Mouse (Mus musculus): ENCODE measurements around the gene Eef1akmt4. TPM values are rescaled to one million over a fixed set of nuclear protein-coding genes. Genes with fewer than 3 reads are reported as not detected.
"Not testable (repeated sequence)": the region's sequence is repeated elsewhere in the genome, so short reads cannot be mapped to it uniquely, and the experiment has no call there.

Gene Eef1akmt4
- polyA plus RNA-seq, 1 experiment, result 7.2 TPM

- no peak for TF ChIP-seq CTCF (IDR thresholded peaks at IDR 0.05; ENCODE audit: extremely low read depth, insufficient read length, insufficient replicate concordance, low read depth, low read length)
- peak; percentile 85 for TF ChIP-seq POLR2A (IDR thresholded peaks at IDR 0.05; ENCODE audit: low read depth, low read length)
- Histone ChIP-seq H3K4me1 (ENCODE audit: control insufficient read depth, insufficient read depth, insufficient read length, low read length) (no peaks in the 10 kb centered on the region), H3K4me3 (ENCODE audit: low read depth, low read length) (peak within 1 kb of the TSS; percentile 87), H3K27ac (ENCODE audit: insufficient read depth, low read depth, low read length) (peak within 1 kb of the TSS; percentile 55), H3K36me3 (ENCODE audit: control insufficient read depth, insufficient read depth, low read length) (peaks cover 17% of the 10 kb centered on the region), H3K27me3 (ENCODE audit: control insufficient read depth, insufficient read depth, low read length) (no peaks in the 10 kb centered on the region)
- 1% methylated on average over 46 of the region's 46 CpGs for WGBS
Measured at GRCm38 (mm10) chr16:20651076-20651946, 39.9 kb downstream of the Eef1akmt4 start, which contains the start of gene Psmd2. TSS of gene Psmd2 (plus strand) at chr16:20651652.

DNA sequence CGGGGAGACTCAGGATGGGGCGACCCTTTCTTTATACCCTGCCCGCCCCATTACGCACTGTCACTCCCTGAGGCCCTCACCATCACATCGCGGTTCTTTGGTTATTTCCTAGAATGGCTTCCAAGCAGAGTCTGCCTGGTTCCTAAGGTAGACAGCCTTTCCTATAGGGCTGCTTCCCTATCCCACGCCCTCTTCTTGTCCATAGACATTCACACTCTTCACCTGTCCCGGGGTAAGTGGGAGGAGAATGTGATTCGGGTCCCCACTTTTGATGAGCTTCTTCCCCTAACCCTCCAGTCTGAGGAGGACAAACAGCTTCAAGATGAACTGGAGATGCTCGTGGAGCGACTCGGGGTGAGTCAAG is 40.5 kb downstream of the Eef1akmt4 start:
- Histone ChIP-seq H3K4me1 (ENCODE audit: control insufficient read depth, insufficient read depth, insufficient read length, low read length) (no peaks in the 10 kb centered on the region), H3K27ac (ENCODE audit: insufficient read depth, low read depth, low read length) (peak overlapping the region; percentile 3; the same call in 1 of the 2 replicates), H3K4me3 (ENCODE audit: low read depth, low read length) (peak overlapping the region; percentile 87), H3K27me3 (ENCODE audit: control insufficient read depth, insufficient read depth, low read length) (no peaks in the 10 kb centered on the region), H3K36me3 (ENCODE audit: control insufficient read depth, insufficient read depth, low read length) (peaks cover 23% of the 10 kb centered on the region)
- 5% methylated on average over 12 of the region's 12 CpGs for WGBS
- TF ChIP-seq CTCF (IDR thresholded peaks at IDR 0.05; ENCODE audit: extremely low read depth, insufficient read length, insufficient replicate concordance, low read depth, low read length) (0 out of 2 replicates have a peak, but pooled peaks have one; percentile 7), POLR2A (IDR thresholded peaks at IDR 0.05; ENCODE audit: low read depth, low read length) (no peak)

DNA sequence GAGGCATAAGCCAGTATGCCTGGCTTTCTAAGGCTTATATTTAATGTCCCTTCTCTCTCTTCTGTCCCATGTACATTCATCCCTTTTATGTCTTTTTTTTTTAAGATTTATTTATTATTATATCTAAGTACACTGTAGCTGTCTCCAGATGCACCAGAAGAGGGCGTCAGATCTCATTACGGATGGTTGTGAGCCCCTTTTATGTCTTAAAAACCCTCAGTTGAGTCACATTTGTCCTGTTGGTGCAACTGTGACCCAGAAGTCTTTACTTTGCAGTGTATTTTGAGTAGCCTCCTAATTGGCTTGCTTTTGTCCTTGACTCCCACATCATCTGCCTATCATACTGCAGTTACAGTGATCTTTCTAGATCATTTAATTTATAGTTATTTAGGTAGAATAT is 41.9 kb downstream of the Eef1akmt4 start:
- WGBS, result 61% methylated on average over 2 of the region's 2 CpGs
- no peaks in the 10 kb centered on the region for H3K27me3 ChIP-seq (ENCODE audit: control insufficient read depth, insufficient read depth, low read length)
- no peaks in the 10 kb centered on the region for H3K4me1 ChIP-seq (ENCODE audit: control insufficient read depth, insufficient read depth, insufficient read length, low read length)
- TF ChIP-seq POLR2A (IDR thresholded peaks at IDR 0.05; ENCODE audit: low read depth, low read length) (no peak), CTCF (IDR thresholded peaks at IDR 0.05; ENCODE audit: extremely low read depth, insufficient read length, insufficient replicate concordance, low read depth, low read length) (no peak)
- H3K27ac ChIP-seq (ENCODE audit: insufficient read depth, low read depth, low read length), result no peak overlapping the region
- H3K4me3 ChIP-seq (ENCODE audit: low read depth, low read length), result no peak overlapping the region
- peaks cover 32% of the 10 kb centered on the region for H3K36me3 ChIP-seq (ENCODE audit: control insufficient read depth, insufficient read depth, low read length)

DNA sequence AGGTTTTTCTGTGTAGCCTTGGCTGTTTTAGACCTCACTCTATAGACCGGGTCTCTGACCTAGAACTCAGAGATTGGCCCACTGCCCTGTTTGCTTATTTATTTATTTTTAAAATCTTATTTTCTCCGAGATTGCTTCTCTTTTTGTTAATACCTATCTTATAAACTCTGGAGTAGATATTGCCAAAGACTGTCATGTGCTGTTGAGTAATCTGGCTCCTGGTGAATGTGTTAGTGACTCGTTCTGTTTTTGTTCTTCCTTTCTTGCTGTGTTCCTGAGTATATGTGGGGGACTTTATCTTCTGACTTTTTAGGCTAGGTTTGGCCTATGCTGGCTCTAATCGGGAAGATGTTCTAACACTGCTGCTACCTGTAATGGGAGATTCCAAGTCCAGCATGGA is 46.3 kb downstream of the Eef1akmt4 start:
- WGBS, result 83% methylated on average over 4 of the region's 4 CpGs
- no peaks in the 10 kb centered on the region for H3K4me1 ChIP-seq (ENCODE audit: control insufficient read depth, insufficient read depth, insufficient read length, low read length)
- TF ChIP-seq CTCF (IDR thresholded peaks at IDR 0.05; ENCODE audit: extremely low read depth, insufficient read length, insufficient replicate concordance, low read depth, low read length), result no peak
- TF ChIP-seq POLR2A (IDR thresholded peaks at IDR 0.05; ENCODE audit: low read depth, low read length), result no peak
- no peak overlapping the region for H3K27ac ChIP-seq (ENCODE audit: insufficient read depth, low read depth, low read length)
- no peak overlapping the region for H3K4me3 ChIP-seq (ENCODE audit: low read depth, low read length)
- H3K36me3 ChIP-seq (ENCODE audit: control insufficient read depth, insufficient read depth, low read length), result peaks cover 71% of the 10 kb centered on the region
- no peaks in the 10 kb centered on the region for H3K27me3 ChIP-seq (ENCODE audit: control insufficient read depth, insufficient read depth, low read length)

GRCm38 (mm10) chr16:20668013-20668412 is 56.6 kb downstream of the Eef1akmt4 start, which contains the start of gene Eif4g1:
TSS of gene Eif4g1 (plus strand) at chr16:20668313.
- 100% methylated on average over 5 of the region's 6 CpGs for WGBS
- not testable (repeated sequence) for H3K27ac ChIP-seq (ENCODE audit: insufficient read depth, low read depth, low read length); H3K4me1 ChIP-seq (ENCODE audit: control insufficient read depth, insufficient read depth, insufficient read length, low read length); H3K27me3 ChIP-seq (ENCODE audit: control insufficient read depth, insufficient read depth, low read length); H3K4me3 ChIP-seq (ENCODE audit: low read depth, low read length); H3K36me3 ChIP-seq (ENCODE audit: control insufficient read depth, insufficient read depth, low read length)

Other genes starting within 250 kb of the Eef1akmt4 start
- gene Abcc5, start 185.2 kb upstream of the Eef1akmt4 start, polyA plus RNA-seq (2012; rRNA removed), result 17.7 and 19.1 TPM in 2 replicates
- gene Eif2b5, start 112.8 kb upstream of the Eef1akmt4 start, polyA plus RNA-seq (2012; rRNA removed), result 11.7 and 16.1 TPM in 2 replicates
- gene Dvl3, start 94.6 kb upstream of the Eef1akmt4 start, polyA plus RNA-seq (2012; rRNA removed), result 33.8 and 52.4 TPM in 2 replicates
- 177 and 508 TPM in 2 replicates for gene Ap2m1, start 76.1 kb upstream of the Eef1akmt4 start, polyA plus RNA-seq (2012; rRNA removed)
- gene Abcf3, start 63.0 kb upstream of the Eef1akmt4 start, polyA plus RNA-seq (2012; rRNA removed), result 10.0 and 15.0 TPM in 2 replicates
- gene Vwa5b2, start 22.1 kb upstream of the Eef1akmt4 start, polyA plus RNA-seq (2012; rRNA removed), result 4.6 and 6.8 TPM in 2 replicates
- gene Gm49333, start within 50 bp of the Eef1akmt4 start, polyA plus RNA-seq (2012; rRNA removed), result 0.08 TPM in 1 of 2 replicates, not detected in the other
- gene Alg3, start 142 bp downstream of the Eef1akmt4 start, polyA plus RNA-seq (2012; rRNA removed), result 16.8 and 18.6 TPM in 2 replicates
- gene Camk2n2, start 9.7 kb downstream of the Eef1akmt4 start, polyA plus RNA-seq (2012; rRNA removed), result 3.1 and 6.7 TPM in 2 replicates
- 0.19 and 0.42 TPM in 2 replicates for gene Ece2, start 18.2 kb downstream of the Eef1akmt4 start, polyA plus RNA-seq (2012; rRNA removed)
- gene Psmd2, start 40.1 kb downstream of the Eef1akmt4 start, polyA plus RNA-seq (2012; rRNA removed), result 24.5 and 45.0 TPM in 2 replicates
- gene Eif4g1, start 56.7 kb downstream of the Eef1akmt4 start, polyA plus RNA-seq (2012; rRNA removed), result 213 and 340 TPM in 2 replicates
- gene Fam131a, start 81.6 kb downstream of the Eef1akmt4 start, polyA plus RNA-seq (2012; rRNA removed), result 2.5 and 3.9 TPM in 2 replicates
- 4.3 and 10.6 TPM in 2 replicates for gene Polr2h, start 106.1 kb downstream of the Eef1akmt4 start, polyA plus RNA-seq (2012; rRNA removed)
- 102 and 218 TPM in 2 replicates for gene Clcn2, start 106.2 kb downstream of the Eef1akmt4 start, polyA plus RNA-seq (2012; rRNA removed)
- gene Chrd, start 121.5 kb downstream of the Eef1akmt4 start, polyA plus RNA-seq (2012; rRNA removed), result 2.2 and 3.3 TPM in 2 replicates
- 2.0 and 4.0 TPM in 2 replicates for gene Thpo, start 122.9 kb downstream of the Eef1akmt4 start, polyA plus RNA-seq (2012; rRNA removed)

All from small intestine, adult 2 months (tissue).